Mouse (Mus musculus): ENCODE results near the gene Pcyt2. TPM values are rescaled to one million over a fixed set of nuclear protein-coding genes. Genes with fewer than 3 reads are reported as not detected.

Gene Pcyt2
- polyA plus RNA-seq, 1 experiment from 2014 or later = 104 TPM

DNA sequence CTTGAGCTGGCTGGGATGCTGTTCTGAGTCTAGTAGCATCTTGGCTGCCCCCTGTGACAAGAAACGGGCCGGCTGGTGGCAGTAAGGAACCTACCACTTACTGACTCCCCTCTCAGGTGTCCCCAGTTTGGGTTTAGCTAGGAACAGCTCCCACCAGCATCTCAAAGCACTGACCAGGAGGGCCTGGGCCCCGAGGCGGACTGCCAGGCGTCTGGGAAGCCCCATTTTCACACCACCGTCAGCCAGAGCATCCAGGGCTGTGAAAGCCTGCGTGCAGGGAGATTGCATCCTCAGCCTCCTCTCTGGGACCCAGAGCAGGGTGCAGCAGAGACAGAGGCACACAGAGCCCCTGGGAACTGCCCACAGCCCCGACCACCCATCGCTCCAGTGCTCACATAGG lies 23.5 kb upstream of the Pcyt2 start:
- 61% methylated on average over 9 of the region's 9 CpGs for WGBS
- H3K9ac ChIP-seq (ENCODE audit: low read length) = no peak overlapping the region
- H3K4me3 ChIP-seq (ENCODE audit: low read length) = no peak overlapping the region
- H3K9me3 ChIP-seq (ENCODE audit: control insufficient read depth, low read length) = no peaks in the 10 kb centered on the region
- H3K36me3 ChIP-seq (ENCODE audit: control insufficient read depth, insufficient read depth, low read length) = no peaks in the 10 kb centered on the region
- peaks cover 10% of the 10 kb centered on the region for H3K4me1 ChIP-seq (replicated peaks; ENCODE audit: control insufficient read depth, insufficient read depth, low read length)
- no peak overlapping the region for H3K4me2 ChIP-seq (ENCODE audit: low read depth, low read length)
- H3K27me3 ChIP-seq (ENCODE audit: control insufficient read depth, insufficient read depth, low read depth, low read length) = no peaks in the 10 kb centered on the region
- H3K27ac ChIP-seq (ENCODE audit: low read length) = no peak overlapping the region
- ATAC-seq (ENCODE audit: low read depth) = no peak

DNA sequence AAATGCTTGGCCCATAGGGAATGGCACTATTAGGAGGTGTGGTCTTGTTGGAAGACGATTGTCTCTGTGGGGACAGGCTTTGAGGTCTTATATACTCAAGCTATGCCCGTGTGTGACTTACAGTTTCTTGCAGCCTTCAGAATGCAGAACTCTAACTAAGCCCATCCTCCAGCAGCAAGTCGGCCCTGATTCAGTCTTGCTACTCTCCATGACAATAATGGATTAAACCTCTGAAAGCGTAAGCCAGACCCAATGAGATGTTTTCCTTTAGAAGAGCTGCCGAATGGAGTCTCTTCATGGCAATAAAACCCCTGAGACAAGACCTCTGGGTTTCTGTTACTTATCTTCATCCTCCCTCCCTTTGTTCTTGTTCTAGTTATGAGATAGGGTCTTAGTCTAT lies 17.1 kb upstream of the Pcyt2 start:
- H3K4me1 ChIP-seq (replicated peaks; ENCODE audit: control insufficient read depth, insufficient read depth, low read length) = peaks cover 28% of the 10 kb centered on the region

GRCm38 (mm10) chr11:120633520-120634343 lies 16.0 kb upstream of the Pcyt2 start, which contains the start of gene Mafg:
Gene Mafg, minus strand, starts transcription at chr11:120633600.
- Histone ChIP-seq H3K4me1 (replicated peaks; ENCODE audit: control insufficient read depth, insufficient read depth, low read length) (peaks cover 30% of the 10 kb centered on the region), H3K9ac (ENCODE audit: low read length) (peak within 1 kb of the TSS; percentile 92), H3K36me3 (ENCODE audit: control insufficient read depth, insufficient read depth, low read length) (peaks cover 2% of the 10 kb centered on the region), H3K27me3 (ENCODE audit: control insufficient read depth, insufficient read depth, low read depth, low read length) (no peaks in the 10 kb centered on the region), H3K4me3 (ENCODE audit: low read length) (peak within 1 kb of the TSS; percentile 76), H3K4me2 (ENCODE audit: low read depth, low read length) (peak within 1 kb of the TSS; percentile 92), H3K27ac (ENCODE audit: low read length) (peak within 1 kb of the TSS; percentile 86), H3K9me3 (ENCODE audit: control insufficient read depth, low read length) (no peaks in the 10 kb centered on the region)
- WGBS = 14% methylated on average over 42 of the region's 58 CpGs
- peak; percentile 92 for ATAC-seq (ENCODE audit: low read depth)

More for the DNA sequence above, 17.1 kb upstream of the Pcyt2 start:
- no peaks in the 10 kb centered on the region for H3K36me3 ChIP-seq (ENCODE audit: control insufficient read depth, insufficient read depth, low read length)
- no peaks in the 10 kb centered on the region for H3K27me3 ChIP-seq (ENCODE audit: control insufficient read depth, insufficient read depth, low read depth, low read length)
- no peak overlapping the region for H3K4me2 ChIP-seq (ENCODE audit: low read depth, low read length)
- no peak overlapping the region for H3K4me3 ChIP-seq (ENCODE audit: low read length)
- WGBS = 85% methylated on average over 5 of the region's 5 CpGs
- H3K9me3 ChIP-seq (ENCODE audit: control insufficient read depth, low read length) = no peaks in the 10 kb centered on the region
- ATAC-seq (ENCODE audit: low read depth) = no peak
- H3K9ac ChIP-seq (ENCODE audit: low read length) = no peak overlapping the region
- no peak overlapping the region for H3K27ac ChIP-seq (ENCODE audit: low read length)

- peak overlapping the region; percentile 92 for H3K4me2 ChIP-seq (ENCODE audit: low read depth, low read length)
- peak overlapping the region; percentile 76 for H3K4me3 ChIP-seq (ENCODE audit: low read length)
- H3K9me3 ChIP-seq (ENCODE audit: control insufficient read depth, low read length) = no peaks in the 10 kb centered on the region
- H3K9ac ChIP-seq (ENCODE audit: low read length) = peak overlapping the region; percentile 92
- peak overlapping the region; percentile 86 for H3K27ac ChIP-seq (ENCODE audit: low read length)
- no peaks in the 10 kb centered on the region for H3K27me3 ChIP-seq (ENCODE audit: control insufficient read depth, insufficient read depth, low read depth, low read length)
- peaks cover 7% of the 10 kb centered on the region for H3K36me3 ChIP-seq (ENCODE audit: control insufficient read depth, insufficient read depth, low read length)
- H3K4me1 ChIP-seq (replicated peaks; ENCODE audit: control insufficient read depth, insufficient read depth, low read length) = peaks cover 30% of the 10 kb centered on the region
- under 1% methylated on average over 83 of the region's 116 CpGs for whole genome bisulfite sequencing
- ATAC-seq (ENCODE audit: low read depth) = peak; percentile 85
These were observed 15.1 kb upstream of the Pcyt2 start for GRCm38 (mm10) chr11:120632559-120633519.

DNA sequence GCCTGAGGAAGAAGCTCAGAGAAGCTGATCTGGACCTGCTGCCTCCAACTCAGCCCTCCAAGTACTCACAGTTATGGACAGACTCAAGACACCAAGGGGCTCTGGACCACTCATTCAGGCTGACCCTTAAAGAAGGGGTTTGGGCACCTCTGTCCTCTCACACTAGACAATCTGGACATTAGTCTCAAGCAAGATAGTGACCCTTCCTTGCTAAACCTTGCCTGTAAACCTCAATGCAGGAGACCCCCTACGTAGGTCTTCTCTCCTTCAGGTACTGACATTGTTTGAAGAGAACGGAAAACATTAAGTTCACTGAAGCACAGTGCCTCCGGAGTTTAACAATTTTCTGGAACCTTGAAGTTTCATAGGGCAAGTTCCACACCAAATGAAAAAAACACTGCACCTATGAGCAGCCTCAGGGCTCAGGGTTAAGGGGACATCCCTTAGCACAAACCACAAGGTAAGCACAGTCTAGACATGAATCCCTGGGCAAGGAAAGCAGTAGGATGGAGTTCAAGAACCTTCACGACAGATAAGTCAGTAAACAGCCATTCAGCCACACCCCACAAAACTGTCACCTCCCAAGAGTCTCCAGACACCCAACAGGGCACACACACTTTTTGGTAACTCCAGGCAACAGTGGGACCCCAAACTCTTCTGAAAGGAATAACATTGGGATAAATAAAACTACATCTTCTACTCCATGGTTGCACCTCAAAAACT lies 14.2 kb upstream of the Pcyt2 start:
- WGBS = 46% methylated on average over 4 of the region's 4 CpGs
- peak overlapping the region; percentile 92 for H3K9ac ChIP-seq (ENCODE audit: low read length)
- H3K4me2 ChIP-seq (ENCODE audit: low read depth, low read length) = peak overlapping the region; percentile 92
- H3K4me1 ChIP-seq (replicated peaks; ENCODE audit: control insufficient read depth, insufficient read depth, low read length) = peaks cover 30% of the 10 kb centered on the region
- H3K27ac ChIP-seq (ENCODE audit: low read length) = peak overlapping the region; percentile 86
- no peak for ATAC-seq (ENCODE audit: low read depth)
- no peaks in the 10 kb centered on the region for H3K27me3 ChIP-seq (ENCODE audit: control insufficient read depth, insufficient read depth, low read depth, low read length)
- no peaks in the 10 kb centered on the region for H3K9me3 ChIP-seq (ENCODE audit: control insufficient read depth, low read length)
- peaks cover 12% of the 10 kb centered on the region for H3K36me3 ChIP-seq (ENCODE audit: control insufficient read depth, insufficient read depth, low read length)
- peak overlapping the region; percentile 76 for H3K4me3 ChIP-seq (ENCODE audit: low read length)

DNA sequence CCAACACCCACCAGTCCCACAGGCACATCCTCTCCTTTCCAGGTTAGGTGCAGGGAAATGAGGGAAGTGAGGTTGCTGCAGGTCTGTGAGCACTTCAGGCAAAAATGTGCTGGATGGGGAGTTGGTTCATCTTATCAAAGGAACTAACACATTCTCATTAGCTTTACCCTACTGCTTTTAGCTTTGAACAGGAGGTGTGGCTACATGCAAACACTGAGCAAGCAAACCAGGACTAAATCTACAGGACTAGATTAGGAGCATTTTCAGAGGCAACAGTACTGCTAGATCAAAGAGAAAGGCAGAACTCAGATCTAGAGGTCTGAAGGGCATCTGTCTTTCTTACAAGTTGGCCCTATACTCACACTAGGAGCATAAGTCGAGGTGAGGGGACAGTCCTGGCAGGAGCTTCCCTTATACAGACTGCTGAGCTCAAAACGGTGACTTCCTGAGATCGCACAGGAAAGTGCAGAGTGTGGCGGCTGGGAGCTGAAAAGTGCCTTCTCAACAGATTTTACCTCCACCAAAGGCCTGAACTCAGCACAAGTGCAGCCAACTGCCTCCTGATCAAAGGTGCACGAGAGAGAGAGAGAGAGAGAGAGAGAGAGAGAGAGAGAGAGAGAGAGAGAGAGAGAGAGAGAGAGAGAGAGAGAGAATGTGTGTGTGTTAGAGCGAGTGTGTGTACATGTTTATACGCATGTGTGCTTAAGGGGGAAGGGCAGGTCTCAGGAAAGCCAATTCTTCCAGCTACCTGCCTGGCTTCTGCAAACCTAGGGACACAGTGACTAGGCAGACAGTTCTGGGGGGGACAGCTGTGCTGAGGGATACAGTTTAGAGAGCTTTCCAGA lies 13.4 kb upstream of the Pcyt2 start:
- no peak for ATAC-seq (ENCODE audit: low read depth)
- Histone ChIP-seq H3K27me3 (ENCODE audit: control insufficient read depth, insufficient read depth, low read depth, low read length) (no peaks in the 10 kb centered on the region), H3K4me2 (ENCODE audit: low read depth, low read length) (peak overlapping the region; percentile 92; the same call in 1 of the 2 replicates), H3K27ac (ENCODE audit: low read length) (peak overlapping the region; percentile 20; the same call in 1 of the 2 replicates), H3K4me3 (ENCODE audit: low read length) (no peak overlapping the region), H3K9ac (ENCODE audit: low read length) (peak overlapping the region; percentile 4), H3K9me3 (ENCODE audit: control insufficient read depth, low read length) (no peaks in the 10 kb centered on the region), H3K4me1 (replicated peaks; ENCODE audit: control insufficient read depth, insufficient read depth, low read length) (peaks cover 30% of the 10 kb centered on the region), H3K36me3 (ENCODE audit: control insufficient read depth, insufficient read depth, low read length) (peaks cover 12% of the 10 kb centered on the region)
- 26% methylated on average over 7 of the region's 7 CpGs for WGBS

- WGBS = 45% methylated on average over 5 of the region's 5 CpGs
- peak overlapping the region; percentile 24; the same call in 1 of the 2 replicates for H3K27ac ChIP-seq (ENCODE audit: low read length)
- H3K27me3 ChIP-seq (ENCODE audit: control insufficient read depth, insufficient read depth, low read depth, low read length) = no peaks in the 10 kb centered on the region
- no peaks in the 10 kb centered on the region for H3K9me3 ChIP-seq (ENCODE audit: control insufficient read depth, low read length)
- H3K4me1 ChIP-seq (replicated peaks; ENCODE audit: control insufficient read depth, insufficient read depth, low read length) = peaks cover 32% of the 10 kb centered on the region
- no peak for ATAC-seq (ENCODE audit: low read depth)
- H3K9ac ChIP-seq (ENCODE audit: low read length) = peak overlapping the region; percentile 4
- peak overlapping the region; percentile 19 for H3K4me2 ChIP-seq (ENCODE audit: low read depth, low read length)
- H3K4me3 ChIP-seq (ENCODE audit: low read length) = no peak overlapping the region
- peaks cover 12% of the 10 kb centered on the region for H3K36me3 ChIP-seq (ENCODE audit: control insufficient read depth, insufficient read depth, low read length)
These were observed 12.7 kb upstream of the Pcyt2 start for GRCm38 (mm10) chr11:120630401-120630871.

GRCm38 (mm10) chr11:120629911-120630310 lies 12.2 kb upstream of the Pcyt2 start:
- 29% methylated on average over 7 of the region's 7 CpGs for WGBS
- Histone ChIP-seq H3K9ac (ENCODE audit: low read length) (peak overlapping the region; percentile 4), H3K9me3 (ENCODE audit: control insufficient read depth, low read length) (no peaks in the 10 kb centered on the region), H3K4me3 (ENCODE audit: low read length) (no peak overlapping the region), H3K4me2 (ENCODE audit: low read depth, low read length) (peak overlapping the region; percentile 19), H3K4me1 (replicated peaks; ENCODE audit: control insufficient read depth, insufficient read depth, low read length) (peaks cover 36% of the 10 kb centered on the region), H3K36me3 (ENCODE audit: control insufficient read depth, insufficient read depth, low read length) (peaks cover 12% of the 10 kb centered on the region), H3K27me3 (ENCODE audit: control insufficient read depth, insufficient read depth, low read depth, low read length) (no peaks in the 10 kb centered on the region), H3K27ac (ENCODE audit: low read length) (peak overlapping the region; percentile 24; the same call in 1 of the 2 replicates)
- no peak for ATAC-seq (ENCODE audit: low read depth)

All from lung, embryonic 16.5 days (tissue).